Mouse (Mus musculus) right cerebral cortex, adult 2 months (tissue): ENCODE measurements at regions not wholly inside any gene's neighbourhood (a gene's known extent, or its start where the extent isn't known, plus 50 kb on each side); places are given as distances from the start of the nearest gene placed in this dataset.

Experiments used
- DNase-seq, 2 experiments: peaks; one replicate each; pipeline ENCODE4 v3.0.0; 2021 to 2022; ENCODE audit warnings: low spot score in 2 of 2

- no peak for DNase-seq
Observed at GRCm38 (mm10) chr10:115025950-115026349, 158.9 kb downstream of the Tph2 start.

GRCm38 (mm10) chr10:115019443-115019842 lies 165.4 kb downstream of the Tph2 start:
- no peak for DNase-seq

- DNase-seq = peak in 1 of 2 experiments; percentile 45
Observed at GRCm38 (mm10) chr10:115013491-115014001, 171.3 kb downstream of the Tph2 start.

- no peak for DNase-seq
Observed at GRCm38 (mm10) chr10:115012922-115013321, 171.9 kb downstream of the Tph2 start.

GRCm38 (mm10) chr10:115012316-115012715 lies 172.5 kb downstream of the Tph2 start:
- no peak for DNase-seq

GRCm38 (mm10) chr10:115011911-115012310 lies 172.9 kb downstream of the Tph2 start:
- no peak for DNase-seq

GRCm38 (mm10) chr10:114996400-114996799 lies 188.4 kb downstream of the Tph2 start:
- no peak for DNase-seq

GRCm38 (mm10) chr10:114995211-114995908 lies 189.5 kb downstream of the Tph2 start:
- DNase-seq = no peak

- no peak for DNase-seq
Observed at GRCm38 (mm10) chr10:114988453-114989226, 186.5 kb upstream of the Trhde start.

GRCm38 (mm10) chr10:114972364-114972763 lies 170.3 kb upstream of the Trhde start:
- no peak for DNase-seq

GRCm38 (mm10) chr10:114963656-114964055 lies 161.5 kb upstream of the Trhde start:
- no peak for DNase-seq

GRCm38 (mm10) chr10:114957909-114958308 lies 155.8 kb upstream of the Trhde start:
- DNase-seq = no peak

- DNase-seq = no peak
Observed at GRCm38 (mm10) chr10:114956257-114956656, 154.2 kb upstream of the Trhde start.

GRCm38 (mm10) chr10:114955608-114956007 lies 153.5 kb upstream of the Trhde start:
- no peak for DNase-seq

GRCm38 (mm10) chr10:114953358-114953757 lies 151.3 kb upstream of the Trhde start:
- DNase-seq = no peak

GRCm38 (mm10) chr10:114949194-114949593 lies 147.1 kb upstream of the Trhde start:
- DNase-seq = no peak

GRCm38 (mm10) chr10:114924746-114925145 lies 122.6 kb upstream of the Trhde start:
- no peak for DNase-seq

- no peak for DNase-seq
Observed at GRCm38 (mm10) chr10:114913971-114914370, 111.9 kb upstream of the Trhde start.

- DNase-seq = no peak
Observed at GRCm38 (mm10) chr10:114891916-114892315, 89.8 kb upstream of the Trhde start.

- no peak for DNase-seq
Observed at GRCm38 (mm10) chr10:114890726-114891430, 88.8 kb upstream of the Trhde start.

- peak; percentile 47 to 57 for DNase-seq
Observed at GRCm38 (mm10) chr10:114871201-114871600, 69.1 kb upstream of the Trhde start.

GRCm38 (mm10) chr10:114857166-114857565 lies 55.1 kb upstream of the Trhde start:
- no peak for DNase-seq
